Mouse (Mus musculus) Patski (cell line): ENCODE data around the gene Rspo4. TPM values are rescaled to one million over a fixed set of nuclear protein-coding genes. Genes with fewer than 3 reads are reported as not detected.

ENCODE experiments used
- ATAC-seq: fragments of 100-300 bp; one replicate; pipeline ENCODE4 v1.8.0; 2021
- CTCF ChIA-PET: fragments of 350-600 bp; sonication (Branson Sonifier 250); formaldehyde crosslinking; loops from one replicate; lab custom pipeline; 2022; ENCODE audit warnings: inconsistent platforms; lab: Charles Lee
- POLR2A ChIA-PET: fragments of 350-600 bp; sonication (Branson Sonifier 250); formaldehyde crosslinking; loops from one replicate; lab custom pipeline; 2022; ENCODE audit warnings: antibody characterized with exemption, inconsistent platforms; lab: Charles Lee
- DNase-seq: peaks from one replicate; pipeline ENCODE4 v3.0.0-alpha.2; 2011; ENCODE audit warnings: low read depth, low spot score
- H3K27me3 ChIP-seq: fragments of 371-371 bp; one replicate; pipeline ENCODE4 v1.5.1; 2021
- CTCF ChIP-seq: fragments of 100-300 bp; IDR thresholded peaks from one replicate; pipeline ENCODE4 v1.5.1; 2021
- in situ Hi-C: fragments of 300-500 bp; cut with MboI; formaldehyde crosslinking; loops from 3 replicates; pipeline ENCODE4 v1.11.1; 2018; ENCODE audit warnings: low pct_unique_long_range_greater_than_20kb, mixed read lengths
- polyA plus RNA-seq: library from polyadenylated mRNA; unstranded; gene quantifications from one replicate; pipeline ENCODE4 v1.2.3, GENCODE M21; 2021

Gene Rspo4
- polyA plus RNA-seq, 1 experiment from 2014 or later: not detected

DNA sequence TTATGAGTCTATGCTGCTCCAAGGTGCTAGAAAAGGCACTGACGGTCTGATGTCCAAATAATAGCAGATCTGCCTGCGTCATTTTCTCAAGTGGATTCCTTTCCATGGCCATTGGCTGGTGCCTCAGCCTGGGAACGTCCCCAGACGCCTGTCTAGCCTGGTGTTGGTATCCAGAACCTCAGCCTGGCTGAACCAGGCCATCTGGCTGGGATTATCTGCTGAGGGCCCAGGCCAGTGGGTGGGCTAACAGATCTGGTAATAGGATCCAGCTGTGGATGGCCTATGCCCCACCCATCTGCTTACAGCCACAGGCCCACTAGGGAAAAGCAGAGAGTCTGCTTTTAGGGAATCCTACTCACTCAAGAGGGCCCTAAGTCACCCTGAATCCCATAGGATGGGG is 78.9 kb downstream of the Rspo4 start:
- ChIA-PET CTCF (interaction anchor here (0.9 kb wide), 1 partner anchor 9 kb away, joined by 3 read pairs; no protein-coding TSS in a partner anchor), POLR2A (no interaction called here)
- no peak for TF ChIP-seq CTCF
- DNase-seq (no peak), ATAC-seq (no peak)
- in situ Hi-C loops: loop anchor here (5.0 to 25.0 kb wide), 4 partner anchors 44 to 991 kb away; partner anchors contain the start of genes Mcts2, Mylk2, Rbck1 and Trib3
- H3K27me3 ChIP-seq: no peaks in the 10 kb centered on the region

Other genes starting within 250 kb of the Rspo4 start
- gene Snph, start 210.3 kb upstream of the Rspo4 start, polyA plus RNA-seq: 0.12 TPM
- gene Rad21l, start 174.4 kb upstream of the Rspo4 start, polyA plus RNA-seq: not detected
- gene Tmem74b, start 140.9 kb upstream of the Rspo4 start, polyA plus RNA-seq: 0.18 TPM
- 35.1 TPM for gene Psmf1, start 98.7 kb upstream of the Rspo4 start, polyA plus RNA-seq
- 44.3 TPM for gene Angpt4, start 68.3 kb downstream of the Rspo4 start, polyA plus RNA-seq
- gene Fam110a, start 137.3 kb downstream of the Rspo4 start, polyA plus RNA-seq: 34.6 TPM
- 0.03 TPM for gene Slc52a3, start 153.6 kb downstream of the Rspo4 start, polyA plus RNA-seq
- not detected for gene Scrt2, start 238.6 kb downstream of the Rspo4 start, polyA plus RNA-seq